Mouse (Mus musculus) thymus, adult 2 months (tissue): ENCODE data around the gene Clec11a.
"Not testable (repeated sequence)": the region's sequence is repeated elsewhere in the genome, so short reads cannot be mapped to it uniquely, and the experiment has no call there.

ENCODE experiments used
- CTCF ChIP-seq: fragments of 200-500 bp; IDR thresholded peaks from 2 replicates; pipeline ENCODE4 v1.5.1; 2012; ENCODE audit warnings: mild to moderate bottlenecking, control low read depth, low read length, moderate library complexity, borderline replicate concordance; ENCODE audit not compliant: control insufficient read depth, poor library complexity, insufficient read depth; ENCODE audit errors: extremely low read depth
- POLR2A ChIP-seq: fragments of 200-500 bp; IDR thresholded peaks from 2 replicates; pipeline ENCODE4 v1.6.1; 2012; ENCODE audit warnings: mild to moderate bottlenecking, low read length, control low read depth, moderate library complexity; ENCODE audit not compliant: control insufficient read depth, poor library complexity, insufficient read depth; ENCODE audit errors: extremely low read depth

GRCm38 (mm10) chr7:44297501-44297900 is 9.2 kb downstream of the Clec11a start:
- not testable (repeated sequence) for TF ChIP-seq CTCF, POLR2A
